In the genomic region with DNA sequence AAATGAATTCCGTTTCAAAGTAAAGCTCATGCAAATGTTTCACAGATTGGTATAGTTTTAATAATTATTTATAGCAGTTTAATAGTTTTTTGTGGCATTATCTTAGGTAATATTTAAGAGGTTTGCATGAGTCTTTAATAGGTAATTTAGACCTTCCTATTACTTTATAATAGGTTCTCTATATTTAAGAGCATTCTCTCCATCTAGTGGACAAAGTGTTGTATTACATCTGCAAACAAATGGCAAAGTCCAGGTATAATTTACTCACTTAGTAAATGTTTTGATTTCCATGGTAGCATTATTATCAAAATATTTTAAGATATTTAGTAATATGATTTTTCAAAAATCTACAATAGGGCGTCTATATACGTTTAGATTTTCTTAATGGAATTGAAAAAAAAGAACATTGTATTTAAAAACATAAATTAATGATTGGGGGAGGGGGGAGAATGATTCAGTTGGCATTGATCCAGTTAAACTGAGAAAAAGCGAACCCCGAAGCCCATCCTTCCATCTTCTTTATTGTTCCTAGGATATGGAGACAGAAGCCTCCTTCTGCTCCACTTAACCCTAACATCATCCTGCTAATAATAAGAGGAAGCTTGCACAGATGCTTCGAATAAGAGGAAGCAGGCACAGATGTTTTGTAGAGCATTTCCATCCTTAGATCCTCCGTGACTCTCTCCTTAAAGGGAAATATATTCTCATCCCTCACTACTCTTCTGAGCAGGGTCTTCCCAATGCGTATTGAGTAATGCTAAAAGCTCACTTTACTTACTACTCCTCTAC, we compare ENCODE assay signal across 8 mouse cellular contexts.
A peak's percentile ranks its signal among the peaks of the same experiment; 100 is the strongest.
DNase-seq lines count a peak whose midpoint lies in the region; ATAC-seq lines count a peak whose summit lies in the region.

No protein-coding gene starts in this region.

- peak; percentile 14 for DNase-seq in kidney, postnatal 14 days
- DNase-seq in kidney, postnatal 10 days, result no peak
- peak; percentile 54 for DNase-seq in ES-CJ7 (ENCODE audit: low read depth, low spot score)
- no peak for DNase-seq in layer of hippocampus, adult 11-12 months (ENCODE audit: low spot score)
- no peak for DNase-seq in spleen, adult 18-20 months
- DNase-seq in gastrocnemius, adult 18-20 months (ENCODE audit: low spot score), result no peak

- peak; percentile 66 for ATAC-seq in activated CD4-positive, CD25-positive, alpha-beta regulatory T cell, adult 4 months
- peak; percentile 75 for ATAC-seq in megakaryocyte, adult 5-6 weeks (ENCODE audit: poor library complexity, severe bottlenecking)

Comparison
In these comparisons a context has a peak if more than half of its experiments do, and no peak if none do; other contexts are left out.
1. DNase-seq: peak in kidney, postnatal 14 days (single experiment) and ES-CJ7 (single experiment); none in kidney, postnatal 10 days (single experiment), layer of hippocampus, adult 11-12 months (single experiment), spleen, adult 18-20 months (0 of 2) and gastrocnemius, adult 18-20 months (single experiment).